Mouse (Mus musculus) urinary bladder, postnatal 25 days (tissue): ENCODE measurements around the gene Zfp423.
"Not testable (repeated sequence)": the region's sequence is repeated elsewhere in the genome, so short reads cannot be mapped to it uniquely, and the experiment has no call there.

ENCODE experiments used
- DNase-seq: peaks from one replicate; pipeline ENCODE4 v3.0.0; 2022; ENCODE audit warnings: low spot score

Zfp423 gene

GRCm38 (mm10) chr8:87904108-87904507, 55.3 kb downstream of the Zfp423 start:
- no peak for DNase-seq

DNA sequence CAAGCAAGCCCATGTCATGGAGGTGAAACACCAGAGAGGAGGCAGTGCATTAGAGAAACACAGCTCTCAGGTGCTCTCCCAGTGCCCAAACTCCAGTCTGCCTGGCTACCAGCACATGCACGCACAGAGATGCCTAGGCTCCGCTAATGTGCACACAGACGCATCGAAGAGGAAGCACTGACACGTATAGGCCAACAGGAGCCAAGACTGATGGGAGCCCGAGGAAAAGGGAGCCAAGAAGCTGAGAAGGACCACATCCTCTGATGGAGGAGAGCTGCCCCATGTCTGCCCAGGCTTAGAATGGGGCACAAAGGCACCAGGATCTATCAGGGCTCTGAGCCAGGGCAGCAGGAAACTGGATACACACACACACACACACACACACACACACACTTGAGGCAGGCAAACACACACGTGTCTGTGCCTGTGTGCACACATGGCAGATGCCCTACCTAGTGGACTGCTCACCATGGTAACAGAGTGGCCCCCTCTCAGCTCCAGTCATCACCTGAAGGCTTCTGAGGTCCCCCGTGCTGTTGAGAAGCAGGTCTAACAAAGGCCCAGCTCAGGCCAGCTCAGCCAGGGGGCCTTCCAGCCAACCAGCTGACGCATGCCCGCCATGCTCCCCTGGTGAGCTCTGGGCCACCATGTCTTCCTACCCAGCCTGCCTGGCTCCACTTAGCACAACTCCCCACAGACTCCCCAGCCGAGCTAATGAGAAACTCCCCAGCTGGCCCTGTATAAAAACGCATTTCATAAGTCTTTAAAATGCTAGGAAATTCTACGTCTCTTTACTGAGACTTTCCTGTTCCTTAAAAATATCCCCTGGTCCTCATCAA, 64.0 kb downstream of the Zfp423 start:
- no peak for DNase-seq

DNA sequence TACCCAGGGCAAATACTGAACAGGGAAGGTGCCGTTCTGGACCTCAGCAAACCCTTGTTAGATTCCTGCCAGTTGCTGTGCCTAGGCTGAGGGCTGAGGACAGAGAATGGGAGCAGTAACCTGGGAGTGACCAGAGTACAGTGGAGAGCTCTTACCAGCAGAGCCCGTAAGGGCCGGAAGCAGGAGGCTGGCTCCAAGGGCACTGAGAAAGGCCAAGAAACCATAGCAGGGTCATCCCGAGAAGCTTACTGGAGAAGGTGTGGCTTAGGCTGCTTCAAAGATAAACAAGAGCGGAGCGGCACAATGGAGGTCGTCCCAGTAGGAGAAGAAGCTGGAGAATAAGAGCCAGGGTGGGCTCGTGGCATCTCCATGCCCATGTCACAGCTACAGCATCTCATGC, 65.1 kb downstream of the Zfp423 start:
- no peak for DNase-seq

DNA sequence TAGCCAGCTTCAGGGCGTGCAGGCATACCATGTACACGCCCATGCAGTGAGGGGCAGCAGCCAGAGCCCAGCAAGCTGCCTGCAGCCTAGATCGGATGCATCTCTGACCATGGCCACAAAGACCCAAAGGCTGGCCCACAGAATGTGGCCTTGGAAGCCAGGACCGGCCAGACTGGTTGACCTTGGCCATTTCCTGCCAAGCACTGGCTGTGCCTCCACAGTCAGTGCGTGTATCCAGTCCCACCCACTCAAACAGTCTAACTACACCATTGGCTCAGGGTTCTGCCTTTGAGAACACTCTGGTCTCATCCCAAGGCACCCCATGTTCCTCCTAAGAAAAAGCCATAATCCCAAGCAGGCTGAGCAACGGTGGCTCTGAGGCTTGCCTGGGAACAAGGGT, 65.8 kb downstream of the Zfp423 start:
- no peak for DNase-seq

GRCm38 (mm10) chr8:87892891-87893290, 66.5 kb downstream of the Zfp423 start:
- no peak for DNase-seq

GRCm38 (mm10) chr8:87891884-87892283, 67.5 kb downstream of the Zfp423 start:
- DNase-seq = no peak

- no peak for DNase-seq
Observed at GRCm38 (mm10) chr8:87887956-87888355, 71.4 kb downstream of the Zfp423 start.

DNA sequence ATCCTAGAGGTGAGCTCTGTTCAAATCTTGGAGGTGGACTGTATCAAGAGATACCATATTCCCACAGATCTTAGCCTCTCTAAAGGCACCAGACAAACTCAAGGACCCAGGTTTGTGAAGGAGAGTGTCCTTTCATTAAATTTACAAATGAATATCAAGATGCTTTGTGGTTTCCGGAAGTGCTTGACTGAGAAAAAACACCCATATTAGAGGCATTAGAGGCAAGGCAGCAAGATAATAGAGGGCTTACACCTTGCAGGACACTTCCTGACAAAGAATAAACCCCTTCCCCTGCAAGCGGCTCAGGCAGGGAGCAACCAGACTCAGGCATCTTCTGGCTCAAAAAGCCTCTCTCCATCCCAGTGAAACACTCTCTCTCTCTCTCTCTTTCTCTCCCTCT, 78.3 kb downstream of the Zfp423 start:
- DNase-seq = no peak

GRCm38 (mm10) chr8:87875852-87876251, 83.5 kb downstream of the Zfp423 start:
- no peak for DNase-seq

GRCm38 (mm10) chr8:87875452-87875851, 83.9 kb downstream of the Zfp423 start:
- DNase-seq = no peak

GRCm38 (mm10) chr8:87872987-87873550, 86.3 kb downstream of the Zfp423 start:
- DNase-seq = no peak

GRCm38 (mm10) chr8:87872356-87872930, 87.0 kb downstream of the Zfp423 start:
- DNase-seq = no peak

DNA sequence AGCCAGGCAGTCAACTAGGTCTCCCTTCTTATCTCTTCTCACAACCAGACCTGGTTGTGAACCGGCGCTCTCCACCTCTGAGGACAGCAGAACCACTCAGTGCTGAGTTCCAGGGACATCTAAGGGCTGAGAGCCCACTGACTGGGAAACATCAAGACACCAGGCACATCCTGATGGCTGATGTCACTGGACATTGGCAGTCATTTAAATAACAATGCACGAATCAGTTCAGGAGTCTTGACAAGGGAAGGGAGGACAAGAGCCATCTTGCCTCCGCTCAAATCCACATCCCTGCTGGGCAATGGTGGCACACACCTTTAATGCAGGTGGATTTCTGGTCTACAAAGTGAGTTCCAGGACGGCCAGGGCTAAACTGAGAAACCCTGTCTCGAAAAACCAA, 92.8 kb downstream of the Zfp423 start:
- DNase-seq = no peak

DNA sequence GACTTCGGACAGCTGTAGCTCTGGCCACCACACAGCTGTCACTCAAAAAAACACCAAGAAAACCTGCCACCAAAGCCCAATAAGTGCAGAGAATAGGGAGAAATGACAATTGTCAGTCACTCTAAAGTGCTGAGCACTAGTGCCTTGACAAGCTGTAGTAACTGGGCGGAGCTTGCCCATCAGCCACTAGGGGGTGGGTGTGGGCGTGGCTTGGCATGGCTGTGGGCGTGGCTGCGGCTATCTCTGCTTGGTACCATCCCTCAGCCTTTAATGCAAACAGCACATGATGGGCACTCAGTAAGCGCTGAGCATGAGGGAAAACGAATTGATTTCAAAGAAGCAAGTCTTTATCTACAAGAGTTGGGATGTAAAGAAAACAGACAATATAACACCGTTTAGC, 95.2 kb downstream of the Zfp423 start:
- DNase-seq = no peak

DNA sequence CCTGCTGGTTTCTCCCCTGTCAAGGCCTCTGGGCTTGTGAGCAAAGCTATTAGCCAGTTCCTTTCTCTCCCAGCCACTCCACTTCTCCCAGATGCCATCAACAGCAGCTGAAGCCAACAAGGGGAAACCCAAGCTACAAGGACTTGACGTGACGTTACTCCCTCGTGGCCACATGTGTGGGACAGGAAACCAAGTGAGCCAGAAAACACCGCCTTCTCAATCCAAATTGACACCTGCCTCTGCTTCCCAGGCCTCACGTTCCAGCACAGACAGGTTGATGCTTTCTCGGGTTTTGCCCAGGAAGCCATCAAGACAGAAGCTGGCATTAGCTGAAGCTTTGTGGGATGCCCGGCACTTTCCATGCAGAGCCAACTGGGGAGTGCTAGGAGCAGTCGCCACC, 96.3 kb downstream of the Zfp423 start:
- DNase-seq = no peak

DNA sequence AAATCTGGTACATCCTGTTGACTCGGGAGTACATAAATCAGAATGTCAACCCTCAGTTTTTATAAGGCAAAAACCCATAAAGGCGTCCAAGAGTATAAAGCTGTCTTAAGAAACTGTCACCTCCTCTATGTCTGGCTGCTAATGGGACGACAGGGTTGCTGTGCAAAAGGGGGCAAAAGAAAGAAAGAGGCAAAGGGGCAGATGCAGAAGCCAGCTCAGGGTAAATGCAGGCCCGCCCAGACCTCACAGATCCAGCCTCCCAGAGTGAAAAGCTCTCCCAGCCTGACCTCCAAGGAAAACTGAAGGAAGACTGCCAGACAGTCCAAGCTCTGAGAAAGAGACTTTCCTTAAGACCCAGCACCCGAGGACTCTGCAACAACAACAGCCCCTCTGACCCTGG, 97.7 kb downstream of the Zfp423 start:
- no peak for DNase-seq

GRCm38 (mm10) chr8:87860905-87861304, 98.5 kb downstream of the Zfp423 start:
- no peak for DNase-seq

- DNase-seq = no peak
Observed at GRCm38 (mm10) chr8:87851871-87852270, 107.5 kb downstream of the Zfp423 start.

DNA sequence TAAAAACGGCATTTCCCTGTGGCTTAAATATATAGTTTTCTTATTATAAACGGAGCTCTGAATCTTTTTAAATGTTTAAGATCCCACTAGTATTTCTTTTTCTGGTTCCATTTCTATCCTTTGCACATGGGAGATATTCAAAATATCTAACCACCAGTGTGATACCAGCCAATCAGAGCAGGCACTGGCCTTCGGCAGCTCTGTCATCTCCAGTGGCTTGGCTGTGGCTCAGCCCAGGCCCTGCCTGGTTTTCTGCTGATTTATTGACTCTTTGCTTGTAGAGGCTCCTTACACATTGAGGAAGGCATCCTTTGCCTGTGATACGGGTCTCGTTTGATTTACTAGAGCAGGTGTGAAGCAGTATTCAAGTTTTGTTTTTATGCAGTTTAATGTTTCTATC, 108.0 kb downstream of the Zfp423 start:
- DNase-seq = no peak

DNA sequence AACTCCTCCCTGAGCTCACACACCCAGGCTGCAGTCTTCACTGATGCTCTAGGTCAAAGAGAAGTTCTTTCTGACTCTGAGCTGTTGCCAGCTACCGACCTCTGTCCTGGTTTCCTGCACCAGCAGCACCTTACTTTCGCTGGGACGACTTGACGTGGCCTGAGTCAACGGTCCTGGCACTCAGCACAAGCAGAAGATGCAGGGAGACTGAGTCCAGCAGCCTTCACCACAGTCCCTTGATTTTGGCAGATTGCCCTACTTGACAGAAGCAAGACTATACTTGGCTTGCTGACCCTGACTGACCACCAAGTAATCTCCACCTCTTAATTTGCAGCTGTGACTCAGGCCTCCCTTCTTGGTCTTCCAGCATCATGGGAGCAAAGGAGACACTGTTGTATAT, 110.6 kb downstream of the Zfp423 start:
- DNase-seq = no peak

GRCm38 (mm10) chr8:87847796-87848195, 111.6 kb downstream of the Zfp423 start:
- DNase-seq = no peak

DNA sequence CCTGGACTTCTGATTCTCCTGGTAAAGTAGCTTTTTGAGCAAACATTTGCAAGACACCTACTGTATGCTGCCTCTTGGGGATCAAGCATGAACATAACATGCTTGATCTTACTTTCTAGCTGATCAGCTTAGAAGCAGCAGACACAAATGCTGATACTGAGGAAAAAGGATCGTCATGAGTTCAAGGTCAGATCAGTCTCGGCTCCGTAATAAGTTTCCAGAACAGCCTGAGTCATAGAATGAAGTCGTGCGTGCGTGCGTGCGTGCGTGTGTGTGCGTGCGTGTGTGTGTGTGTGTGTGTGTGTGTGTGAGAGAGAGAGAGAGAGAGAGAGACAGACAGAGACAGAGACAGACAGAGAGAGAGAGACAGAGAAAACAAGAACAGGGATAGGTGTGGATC, 117.3 kb downstream of the Zfp423 start:
- DNase-seq = not testable (repeated sequence)

DNA sequence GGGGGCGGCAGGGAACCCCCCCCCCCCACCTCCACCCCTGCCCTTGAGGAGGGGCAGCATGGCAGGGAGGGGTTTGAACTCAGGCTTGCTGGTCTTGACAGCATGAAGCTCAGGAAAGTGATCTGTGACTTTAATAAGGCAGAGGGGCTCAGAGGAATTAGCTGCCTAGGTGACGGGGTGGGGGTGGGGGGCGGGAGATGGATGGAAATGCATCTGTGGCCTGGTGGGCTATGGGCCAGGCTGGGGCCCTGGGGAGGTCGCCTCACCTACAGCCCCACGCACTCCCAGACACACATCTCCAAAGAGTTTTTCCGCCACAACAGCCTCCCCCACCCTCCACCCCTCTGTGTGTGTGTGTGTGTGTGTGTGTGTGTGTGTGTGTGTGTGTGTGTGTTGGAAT, 122.1 kb downstream of the Zfp423 start:
- DNase-seq = no peak

DNA sequence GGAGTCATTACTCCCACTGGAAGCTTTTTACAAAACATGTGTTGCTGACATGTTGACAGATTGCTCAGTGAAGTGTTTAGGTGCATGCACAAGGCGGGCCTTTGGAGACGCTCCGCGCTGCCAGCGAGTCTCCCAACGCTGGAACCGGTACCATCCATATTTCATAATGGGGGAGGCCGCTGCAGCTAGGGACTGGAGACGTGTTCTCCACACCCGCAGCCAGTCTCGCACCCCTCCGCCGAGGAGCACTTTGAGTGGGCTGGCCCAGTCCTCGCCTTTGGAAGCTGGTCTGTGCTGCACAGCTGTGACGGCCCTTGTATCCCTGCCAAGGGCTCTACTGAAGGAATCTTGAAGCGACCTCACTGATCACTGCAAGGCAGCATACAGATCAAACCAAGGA, 122.5 kb downstream of the Zfp423 start:
- DNase-seq = peak; percentile 18
